Mouse (Mus musculus) liver (tissue): ENCODE measurements around the gene Hcfc2.

ENCODE experiments used
- DNase-seq: peaks from one replicate; pipeline ENCODE4 v3.0.0-alpha.2; 2020; ENCODE audit warnings: mixed read lengths

The Hcfc2 gene

GRCm38 (mm10) chr10:82695956-82696355 is at the start of gene Hcfc2:
Hcfc2 (plus strand) TSS chr10:82696160.
- DNase-seq, result no peak

DNA sequence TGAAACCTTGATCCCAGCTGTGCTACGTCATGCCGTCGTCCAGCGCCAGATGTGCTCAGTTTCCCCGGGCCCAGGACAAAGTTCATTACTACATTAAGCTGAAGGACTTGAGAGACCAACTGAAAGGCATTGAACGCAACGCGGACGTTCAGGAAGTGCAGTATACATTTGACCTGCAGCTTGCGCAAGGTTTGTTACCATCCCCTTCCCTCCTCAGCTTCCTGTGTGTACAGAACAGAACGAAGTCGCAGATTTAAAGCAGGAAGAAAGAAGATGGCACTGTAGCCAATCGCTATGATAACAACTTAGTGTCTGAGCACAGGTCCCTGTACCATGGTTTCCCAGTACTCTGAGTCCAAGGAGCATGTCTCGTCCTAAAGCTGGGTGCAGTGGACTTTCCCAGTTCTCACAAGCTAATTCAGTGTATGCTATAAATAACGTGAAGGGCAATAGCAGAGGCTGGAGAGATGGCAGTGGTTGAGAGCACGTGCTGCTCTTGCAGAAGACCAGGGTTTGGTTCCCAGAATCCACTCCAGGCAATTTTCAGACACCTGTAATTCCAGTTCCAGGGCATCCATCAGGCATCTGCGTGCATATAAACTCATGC is 48.7 kb upstream of the Hcfc2 start:
- DNase-seq, result no peak

DNA sequence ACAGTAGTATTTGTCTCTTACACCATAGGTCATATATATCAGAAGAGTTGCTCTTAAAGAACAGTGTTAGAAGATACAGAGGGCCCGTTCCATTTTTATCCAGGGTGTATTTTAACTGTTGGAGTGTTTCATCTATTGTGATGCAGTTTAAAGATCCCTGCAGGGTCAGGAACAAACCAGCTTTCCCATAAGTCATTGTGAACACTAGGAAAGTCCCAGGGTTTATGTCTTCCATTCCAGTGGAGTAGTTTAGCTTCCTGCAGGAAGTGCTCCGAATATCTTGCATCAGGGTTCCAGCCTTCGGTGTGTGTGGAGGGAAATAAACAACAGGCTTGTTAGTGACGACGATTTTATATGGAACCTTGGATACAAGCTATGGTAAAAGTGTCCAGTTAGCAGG is 44.7 kb upstream of the Hcfc2 start:
- no peak for DNase-seq

GRCm38 (mm10) chr10:82652625-82653024 is 43.3 kb upstream of the Hcfc2 start:
- no peak for DNase-seq

- no peak for DNase-seq
Observed at GRCm38 (mm10) chr10:82654581-82654980, 41.4 kb upstream of the Hcfc2 start.

- no peak for DNase-seq
Observed at GRCm38 (mm10) chr10:82661820-82662219, 34.1 kb upstream of the Hcfc2 start.

GRCm38 (mm10) chr10:82662267-82662990 is 33.5 kb upstream of the Hcfc2 start:
- DNase-seq, result no peak

GRCm38 (mm10) chr10:82663289-82663688 is 32.7 kb upstream of the Hcfc2 start:
- no peak for DNase-seq

DNA sequence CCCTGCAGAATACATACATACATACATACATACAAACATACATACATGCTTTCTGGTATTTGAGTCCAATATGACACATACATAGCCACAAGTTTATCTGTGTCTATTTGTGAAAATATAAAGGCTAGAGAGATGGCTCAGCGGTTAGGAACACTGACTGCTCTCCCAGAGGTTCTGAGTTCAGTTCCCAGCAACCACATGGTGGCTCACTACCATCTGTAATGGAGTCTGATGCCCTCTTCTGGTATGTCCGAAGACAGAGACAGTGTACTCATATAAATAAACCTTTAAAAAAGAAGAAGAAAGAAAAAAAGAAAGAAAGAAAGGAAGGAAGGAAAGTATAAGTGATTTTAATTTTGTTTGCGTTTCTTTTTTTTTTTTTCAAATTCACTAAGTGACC is 30.0 kb upstream of the Hcfc2 start:
- DNase-seq, result no peak

DNA sequence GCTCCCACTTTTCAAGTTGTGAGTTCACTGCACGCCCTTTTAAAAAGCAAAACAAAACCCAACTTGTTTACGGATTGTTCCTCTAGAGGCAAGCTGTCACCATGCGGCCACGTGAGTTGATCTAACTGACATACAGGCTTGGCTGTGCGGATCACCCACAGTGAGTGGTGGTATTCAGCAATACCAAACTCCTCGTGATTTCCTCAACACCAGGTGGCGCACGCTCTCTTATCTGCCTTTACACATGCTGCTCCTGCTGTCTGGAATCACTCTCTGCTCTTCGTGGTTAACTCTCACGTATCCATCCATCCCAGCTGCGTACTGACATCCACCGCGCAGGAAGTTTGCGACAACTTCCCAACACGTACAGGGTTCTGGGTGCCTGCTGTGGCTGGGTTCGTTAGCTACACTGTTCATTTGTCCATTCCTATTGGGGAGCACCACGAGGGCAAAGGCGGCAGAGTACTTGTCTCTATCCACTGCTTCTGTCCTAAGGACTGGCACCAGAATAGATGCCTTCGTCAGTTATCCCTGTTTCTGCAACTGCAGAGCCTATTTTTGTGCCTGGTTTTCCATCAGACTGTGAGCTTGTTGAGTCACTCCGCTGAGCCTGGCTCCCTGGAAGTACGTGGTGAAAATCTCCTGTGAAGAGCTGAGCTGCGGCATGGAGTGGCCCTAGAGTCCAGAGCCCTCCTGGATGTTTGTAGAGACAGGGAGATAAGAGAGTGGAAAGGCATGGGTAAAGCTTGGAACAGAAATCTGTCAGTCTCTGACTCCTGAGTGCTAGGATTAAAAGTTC is 29.3 kb upstream of the Hcfc2 start:
- peak; percentile 84 for DNase-seq

DNA sequence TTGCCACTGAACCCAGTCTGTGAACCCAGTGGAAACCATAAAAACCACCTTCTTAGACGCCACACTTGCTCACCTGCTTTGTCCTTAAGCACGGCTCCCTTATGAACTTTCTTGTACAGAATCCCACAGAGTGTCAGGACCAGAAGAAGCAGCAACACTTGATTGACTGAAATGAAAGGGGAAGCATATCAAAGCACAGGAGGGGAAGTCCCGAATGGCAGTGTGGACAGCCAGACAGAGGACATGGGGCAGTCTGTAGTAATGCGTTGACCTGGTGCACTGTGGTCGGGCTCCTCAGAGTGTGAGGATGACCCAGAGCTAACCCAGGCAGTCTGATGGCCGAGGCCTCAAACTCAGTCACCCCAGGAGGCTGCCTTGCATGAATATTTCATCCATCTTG is 25.8 kb upstream of the Hcfc2 start:
- DNase-seq, result no peak

DNA sequence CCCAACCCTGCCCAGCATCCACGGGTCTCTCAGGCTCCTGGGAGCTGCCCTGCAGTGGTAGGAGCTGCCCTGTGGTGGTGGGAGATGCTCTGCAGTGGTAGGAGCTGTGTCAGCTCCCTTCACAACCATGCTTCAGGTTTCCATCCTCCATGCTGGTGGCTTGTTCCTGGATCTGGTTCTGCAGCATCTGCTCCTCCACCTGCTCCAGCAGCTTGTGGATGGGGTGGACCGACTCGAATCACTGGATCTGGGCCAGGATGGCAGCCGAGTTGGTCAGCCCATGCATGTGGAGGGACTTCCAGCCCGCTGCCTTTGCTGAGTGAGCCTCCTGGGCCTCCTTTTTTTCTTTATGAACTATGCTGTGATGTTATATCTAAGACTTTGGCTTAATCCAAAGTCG is 19.0 kb upstream of the Hcfc2 start:
- DNase-seq, result no peak

- DNase-seq, result no peak
Observed at GRCm38 (mm10) chr10:82680769-82681168, 15.2 kb upstream of the Hcfc2 start.

- DNase-seq, result no peak
Observed at GRCm38 (mm10) chr10:82681639-82682038, 14.3 kb upstream of the Hcfc2 start.

- peak; percentile 28 for DNase-seq
Observed at GRCm38 (mm10) chr10:82685440-82685839, 10.5 kb upstream of the Hcfc2 start.

DNA sequence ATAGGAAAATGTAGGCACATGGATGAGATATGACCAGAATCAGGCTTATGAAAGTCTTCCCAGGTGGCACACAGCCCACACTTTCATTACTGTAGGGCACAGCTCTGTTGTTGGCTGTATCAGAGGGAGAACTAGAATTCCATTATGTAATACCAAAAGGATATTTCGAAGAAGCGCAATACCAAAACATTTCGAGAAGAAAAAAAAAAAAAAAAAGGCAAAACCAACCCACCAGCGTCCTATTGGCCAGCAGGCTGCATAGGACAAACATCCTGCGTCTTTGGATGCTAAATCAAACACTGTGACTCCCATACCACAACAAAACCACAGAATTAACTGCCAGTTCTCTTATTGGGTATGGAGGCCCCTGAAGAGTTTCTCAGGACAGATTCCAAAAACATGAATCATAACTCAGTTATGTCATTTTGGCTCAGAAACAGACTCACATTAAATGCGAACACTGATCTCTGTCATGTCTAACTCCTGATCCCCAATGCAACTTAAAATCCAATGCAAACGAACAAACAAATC is 6.2 kb upstream of the Hcfc2 start:
- no peak for DNase-seq

DNA sequence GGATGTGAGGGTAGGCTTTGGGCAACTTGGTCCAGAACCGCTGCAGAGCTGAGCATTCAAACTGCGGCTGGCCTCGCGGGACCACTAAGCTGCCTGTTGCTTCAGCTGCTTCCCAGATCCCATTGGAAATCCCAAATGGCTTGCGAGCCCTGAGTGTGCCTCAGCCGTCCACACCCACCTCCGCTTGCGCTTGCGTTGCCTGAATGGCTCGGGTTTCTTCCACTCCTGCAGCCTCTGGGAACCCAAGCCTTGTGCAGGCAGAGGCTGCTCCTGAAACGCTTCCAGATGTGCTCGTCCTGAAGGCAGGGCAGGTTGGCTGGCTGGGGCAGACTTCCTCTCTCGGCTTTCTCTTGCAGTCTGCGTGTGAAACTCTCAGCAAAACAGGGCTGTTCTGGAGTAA is 5.5 kb upstream of the Hcfc2 start, which contains the start of gene Glt8d2:
Gene Glt8d2 (minus strand): TSS at position 157 of the 400 bp plus-strand sequence.
- DNase-seq, result peak; percentile 50

- DNase-seq, result no peak
Observed at GRCm38 (mm10) chr10:82696453-82697079, 606 bp downstream of the Hcfc2 start.

GRCm38 (mm10) chr10:82697305-82697898 is 1.4 kb downstream of the Hcfc2 start:
- no peak for DNase-seq

DNA sequence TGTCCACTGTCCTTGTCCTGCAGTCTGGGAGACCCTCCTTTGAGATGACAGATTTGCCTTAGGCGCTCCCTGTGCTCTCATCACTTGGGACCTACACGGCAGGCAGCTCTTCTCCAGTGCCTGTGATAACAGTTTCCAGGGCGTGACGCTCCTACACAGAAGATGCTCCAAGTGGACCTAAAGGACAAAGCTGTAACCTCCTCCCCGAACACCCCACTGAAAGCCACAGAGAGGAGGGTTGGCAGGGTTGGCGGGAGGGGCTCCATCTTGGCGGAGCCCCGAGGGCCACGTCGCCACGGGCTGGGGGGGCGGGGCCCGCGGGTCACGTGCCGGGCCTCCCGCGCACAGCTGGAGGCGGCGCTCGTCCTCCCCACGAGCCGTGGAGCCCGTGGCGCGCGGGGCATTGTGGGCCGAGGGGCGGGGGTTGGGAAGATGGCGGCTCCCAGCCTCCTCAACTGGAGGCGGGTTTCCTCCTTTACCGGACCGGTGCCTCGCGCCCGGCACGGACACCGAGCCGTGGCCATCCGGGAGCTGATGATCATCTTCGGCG is 2.8 kb downstream of the Hcfc2 start:
- DNase-seq, result peak; percentile 90

GRCm38 (mm10) chr10:82699296-82699941 is 3.5 kb downstream of the Hcfc2 start:
- peak; percentile 57 for DNase-seq

- no peak for DNase-seq
Observed at GRCm38 (mm10) chr10:82741354-82741753, 45.4 kb downstream of the Hcfc2 start.
